Mouse (Mus musculus) thymus, adult 18-20 months (tissue): ENCODE data around the gene Lrrc20.
A peak's percentile ranks its signal among the peaks of the same experiment; 100 is the strongest.

Source experiments
- DNase-seq, 2 experiments: peaks; one replicate each; pipeline ENCODE4 v3.0.0; 2022; ENCODE audit warnings: mixed read lengths in 2 of 2

Gene Lrrc20

DNA sequence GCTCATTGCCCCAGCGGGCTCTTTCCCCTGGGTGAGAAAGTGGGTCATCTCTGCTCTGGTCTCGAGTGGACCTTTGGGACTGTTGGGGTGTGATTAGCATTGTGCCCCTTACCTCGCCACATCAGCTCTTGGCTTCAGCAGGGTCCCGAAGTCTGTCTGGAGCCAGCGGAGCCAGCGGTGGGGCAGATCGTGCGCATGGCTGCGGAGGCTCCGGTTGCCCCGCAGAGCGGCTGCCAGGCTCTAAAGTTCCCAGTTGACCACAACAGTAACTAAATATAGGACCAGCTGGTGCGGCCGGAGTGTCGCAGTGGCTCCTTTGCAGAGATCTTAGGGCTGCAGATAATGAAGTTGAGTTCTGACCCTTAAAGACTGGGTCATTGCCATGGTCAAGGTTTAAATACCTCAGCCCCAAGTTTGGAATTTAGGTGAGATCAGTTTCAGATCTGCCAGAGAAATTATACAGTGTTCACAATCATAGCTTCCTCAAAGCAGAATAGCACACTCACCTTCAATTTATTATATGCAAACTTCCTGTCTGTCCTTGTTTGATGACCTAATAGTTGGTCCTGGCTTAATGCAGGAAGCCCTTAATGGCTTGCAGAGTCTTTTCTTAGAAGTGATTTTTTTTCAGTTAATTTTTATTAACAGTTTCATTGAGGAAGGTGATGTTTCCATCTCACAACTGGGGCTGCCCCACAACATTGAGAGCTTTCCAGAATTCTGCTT is 1.0 kb downstream of the Lrrc20 start:
- DNase-seq, result no peak

DNA sequence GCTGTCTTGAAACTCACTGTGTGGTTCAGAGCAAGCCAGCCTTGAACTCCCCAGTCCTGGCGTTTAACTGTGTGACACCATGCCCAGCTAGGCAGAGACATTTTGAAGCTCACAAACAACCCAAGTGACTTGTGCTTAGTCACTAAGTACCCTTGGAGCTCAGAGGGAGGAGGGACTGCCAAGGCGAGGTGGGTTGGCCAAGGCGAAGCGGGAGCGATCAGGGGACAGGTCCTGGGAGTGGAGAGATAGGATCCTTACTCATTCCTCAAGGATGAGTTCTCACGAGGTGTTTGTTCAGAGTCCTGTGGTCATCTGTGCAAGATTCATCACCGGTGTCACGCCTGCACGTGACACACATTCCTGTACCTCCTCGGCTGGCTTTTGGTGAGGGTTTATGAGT is 3.9 kb downstream of the Lrrc20 start:
- no peak for DNase-seq

DNA sequence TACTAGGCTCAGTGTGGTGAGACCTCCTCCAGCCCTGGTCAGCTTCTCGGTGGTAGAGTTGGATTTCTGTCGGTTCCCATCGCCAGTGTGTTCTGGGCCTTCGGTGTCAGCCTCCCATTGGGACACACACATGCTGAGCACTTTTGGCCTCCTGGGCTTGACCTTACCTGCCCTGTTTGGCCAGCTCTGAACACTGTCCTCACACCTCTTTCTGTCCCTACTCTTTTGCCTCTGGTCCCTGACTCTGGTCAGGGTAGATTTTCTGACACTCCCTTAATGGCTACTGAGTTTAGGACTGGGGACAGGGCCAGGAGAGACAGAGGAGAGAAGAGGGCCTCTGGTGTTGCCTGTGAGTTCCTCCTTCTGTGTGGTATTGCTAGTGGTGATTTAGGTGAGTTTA is 4.3 kb downstream of the Lrrc20 start:
- no peak for DNase-seq

DNA sequence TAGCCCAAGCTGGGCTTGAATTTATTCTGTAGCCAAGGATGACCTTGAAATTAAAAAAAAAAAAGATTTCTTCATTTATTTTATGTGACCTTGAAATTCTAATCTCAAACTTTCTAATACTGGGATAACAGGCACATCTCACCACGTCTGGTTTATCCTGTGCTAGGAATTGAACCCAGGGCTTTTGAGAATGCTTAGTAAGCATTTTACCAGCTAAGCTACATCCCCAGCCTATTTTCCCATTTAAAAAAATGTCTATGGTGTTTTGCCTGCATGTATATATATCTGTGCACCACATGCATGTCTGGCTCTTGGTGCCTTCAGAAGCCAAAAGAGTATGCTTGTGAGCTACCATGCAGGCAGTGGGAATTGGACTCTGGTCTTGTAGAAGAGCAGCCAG is 4.9 kb downstream of the Lrrc20 start:
- no peak for DNase-seq

DNA sequence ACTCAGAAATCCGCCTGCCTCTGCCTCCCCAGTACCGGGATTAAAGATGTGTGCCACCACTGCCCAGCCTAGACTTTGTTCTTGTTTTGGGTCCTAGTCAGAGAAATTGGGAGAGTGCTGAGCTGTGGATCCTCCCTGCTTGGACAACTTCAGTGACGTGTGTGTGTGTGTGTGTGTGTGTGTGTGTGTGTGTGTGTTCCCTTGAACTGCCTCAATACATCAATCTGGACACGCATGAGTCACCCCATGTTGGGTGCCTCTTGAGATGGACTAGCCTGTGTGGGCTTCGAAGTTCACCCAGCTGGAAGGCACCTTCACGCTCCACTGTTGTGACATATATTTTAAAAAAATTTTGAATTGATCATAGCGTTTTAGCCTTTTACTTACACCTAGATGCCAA is 7.2 kb downstream of the Lrrc20 start:
- no peak for DNase-seq

DNA sequence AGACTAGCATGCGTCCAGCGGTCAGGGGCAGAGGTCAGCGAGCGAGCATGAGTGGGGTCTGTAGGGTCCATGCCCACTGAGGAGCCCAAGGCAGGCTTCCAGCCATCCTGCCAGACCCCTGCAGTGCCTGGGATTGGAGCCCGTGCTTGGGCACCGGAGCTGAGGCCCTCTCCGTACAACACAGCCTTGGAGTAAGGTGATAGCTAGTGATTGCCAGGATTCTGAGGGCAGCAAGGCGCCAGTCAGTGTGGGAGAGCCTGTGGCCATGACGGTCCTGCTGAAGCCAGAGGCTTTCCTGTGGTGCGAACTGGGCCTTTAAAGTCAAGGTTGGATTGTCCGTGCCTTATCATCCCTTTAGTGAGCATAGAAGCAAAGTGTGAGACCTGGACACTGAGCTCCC is 9.2 kb downstream of the Lrrc20 start:
- DNase-seq, result no peak

DNA sequence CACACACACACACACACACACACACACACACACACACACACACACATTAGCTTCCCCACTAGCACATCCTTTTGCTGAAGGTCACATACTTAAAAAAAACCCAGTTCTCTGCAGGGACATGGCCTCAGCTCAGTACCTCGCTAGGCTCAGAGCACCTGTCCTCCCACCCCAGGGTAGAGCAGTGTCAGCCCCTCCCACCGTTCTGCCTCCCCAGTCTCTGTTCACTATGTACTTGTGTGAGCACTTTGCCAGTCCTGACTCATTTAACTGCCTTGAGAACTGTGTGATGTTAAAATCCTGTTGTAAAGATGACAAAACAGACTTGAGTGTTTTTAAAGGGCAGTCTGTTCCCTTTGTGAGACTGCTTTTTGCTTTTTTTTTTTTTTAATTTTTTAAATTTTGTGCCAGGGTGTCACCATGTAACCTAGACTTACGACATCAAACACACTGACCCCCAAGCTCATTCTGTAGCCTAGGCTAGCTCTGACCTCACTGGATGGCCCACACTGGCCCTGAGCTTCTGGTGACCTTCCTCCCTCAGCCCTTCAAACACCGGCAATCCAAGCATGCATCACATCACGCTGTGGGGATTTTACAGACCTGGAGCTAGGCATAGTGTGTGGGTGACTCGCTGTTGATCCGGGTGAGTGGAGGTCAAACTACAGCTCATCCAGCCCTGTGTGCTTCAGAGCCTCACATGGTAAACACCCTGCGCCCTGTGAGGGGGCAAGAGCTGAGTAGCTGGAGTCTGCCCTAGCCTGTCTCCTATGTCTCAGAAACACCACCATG is 11.1 kb downstream of the Lrrc20 start:
- no peak for DNase-seq

DNA sequence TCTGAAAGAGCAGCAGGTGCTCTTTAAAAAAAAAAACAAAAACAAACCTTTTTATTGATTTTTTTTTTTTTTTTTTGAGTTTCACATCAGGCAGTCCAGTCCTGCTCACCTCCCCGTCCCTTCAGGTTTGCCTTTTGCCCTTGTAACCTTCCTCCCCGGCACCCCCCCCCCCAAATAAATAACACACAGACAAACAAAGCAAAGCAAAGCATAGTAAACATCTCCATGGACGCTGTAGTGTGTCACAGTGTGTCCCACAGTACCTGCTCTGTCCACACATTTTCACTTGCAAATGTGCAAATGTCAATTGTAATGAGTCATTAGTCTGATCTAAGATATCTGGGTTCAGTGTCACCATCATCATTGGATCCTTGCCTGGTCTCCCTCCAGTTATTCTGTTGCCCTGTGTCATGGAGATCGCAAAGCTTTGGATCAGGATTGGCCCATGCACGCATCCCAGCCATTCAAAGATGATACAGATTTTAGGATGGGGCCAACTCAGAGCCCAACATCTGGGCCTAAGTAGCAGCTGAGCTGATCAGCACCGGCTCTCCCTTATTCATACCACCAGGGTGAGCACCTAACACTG is 13.0 kb downstream of the Lrrc20 start:
- DNase-seq, result no peak

DNA sequence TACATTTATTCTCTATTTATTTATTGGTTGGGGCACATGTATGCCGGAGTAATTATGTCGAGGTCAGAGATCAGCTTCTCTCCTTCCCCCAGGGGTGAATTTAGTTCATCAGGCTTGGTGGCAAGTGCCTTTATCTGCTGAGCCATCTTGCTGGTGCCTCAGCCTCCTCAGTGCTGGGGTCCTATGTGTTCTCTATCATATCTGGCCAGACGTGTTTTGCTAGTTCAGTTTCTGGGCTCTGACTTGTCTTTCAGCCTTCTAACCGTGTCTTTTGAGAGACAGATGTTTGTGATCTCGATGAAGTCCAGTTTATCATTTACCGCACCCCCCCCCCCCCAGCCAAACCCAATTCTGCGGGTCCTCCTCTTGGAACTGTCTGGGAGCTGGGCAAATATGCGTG is 16.0 kb downstream of the Lrrc20 start:
- no peak for DNase-seq

DNA sequence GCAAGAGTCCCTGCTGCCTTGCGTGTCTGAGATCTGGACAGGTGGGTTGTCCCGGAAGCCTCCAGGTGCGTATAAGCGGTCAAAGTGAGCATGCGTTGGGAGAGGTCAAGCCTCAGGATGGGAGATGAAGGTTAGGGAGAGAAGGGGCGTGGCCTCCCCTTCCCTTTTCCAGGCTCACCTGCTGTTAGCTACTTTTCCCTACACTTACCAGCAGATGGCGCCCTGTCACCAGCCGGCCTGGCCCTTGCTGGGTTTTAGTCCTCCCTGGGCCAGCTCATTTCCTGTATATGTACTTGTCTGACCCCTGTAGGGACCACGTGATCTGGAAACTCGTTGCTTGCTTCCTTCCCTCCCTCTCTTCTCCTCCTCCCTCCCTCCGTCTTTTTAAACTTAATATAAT is 16.4 kb downstream of the Lrrc20 start:
- peak; percentile 41 to 63 for DNase-seq

DNA sequence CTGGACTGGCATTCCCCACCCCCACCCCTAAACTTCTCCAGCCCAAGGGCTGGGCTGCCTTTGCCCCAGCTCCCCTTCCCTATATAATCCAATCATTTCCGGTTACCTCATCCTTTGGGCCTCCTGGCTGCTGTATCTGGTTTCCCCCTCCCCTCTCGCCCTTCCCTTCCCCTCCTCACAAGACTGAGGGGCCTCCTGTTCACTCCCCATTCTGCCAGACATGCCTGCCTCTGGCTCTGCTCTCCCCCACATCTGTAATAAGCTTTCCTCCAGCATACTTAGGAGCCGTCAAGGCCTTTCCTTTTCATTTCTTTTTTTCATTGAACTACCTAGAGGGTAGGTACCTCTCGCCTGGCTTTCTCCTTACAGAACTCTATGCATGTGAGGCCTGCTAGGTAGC is 19.9 kb downstream of the Lrrc20 start:
- no peak for DNase-seq

DNA sequence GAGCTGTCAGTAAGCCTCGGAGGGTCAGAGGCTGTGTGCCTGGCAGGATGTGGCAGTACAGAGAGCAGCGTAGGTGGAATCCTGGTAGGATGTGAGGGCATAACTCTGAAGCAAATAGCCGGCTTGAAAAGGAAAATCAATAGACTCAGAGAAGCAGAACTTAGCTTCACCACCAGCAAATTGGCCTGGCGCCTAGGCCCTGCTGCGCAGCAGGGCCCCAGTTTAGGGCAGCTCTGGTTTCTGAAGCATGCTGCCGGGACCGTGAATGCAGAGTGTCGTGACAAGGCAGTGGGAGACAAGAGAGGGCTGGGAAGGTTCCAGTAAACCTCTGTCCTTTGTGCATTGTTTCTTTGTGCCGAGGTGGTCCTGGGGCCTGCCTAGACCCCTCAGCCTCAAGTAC is 20.6 kb downstream of the Lrrc20 start:
- no peak for DNase-seq

DNA sequence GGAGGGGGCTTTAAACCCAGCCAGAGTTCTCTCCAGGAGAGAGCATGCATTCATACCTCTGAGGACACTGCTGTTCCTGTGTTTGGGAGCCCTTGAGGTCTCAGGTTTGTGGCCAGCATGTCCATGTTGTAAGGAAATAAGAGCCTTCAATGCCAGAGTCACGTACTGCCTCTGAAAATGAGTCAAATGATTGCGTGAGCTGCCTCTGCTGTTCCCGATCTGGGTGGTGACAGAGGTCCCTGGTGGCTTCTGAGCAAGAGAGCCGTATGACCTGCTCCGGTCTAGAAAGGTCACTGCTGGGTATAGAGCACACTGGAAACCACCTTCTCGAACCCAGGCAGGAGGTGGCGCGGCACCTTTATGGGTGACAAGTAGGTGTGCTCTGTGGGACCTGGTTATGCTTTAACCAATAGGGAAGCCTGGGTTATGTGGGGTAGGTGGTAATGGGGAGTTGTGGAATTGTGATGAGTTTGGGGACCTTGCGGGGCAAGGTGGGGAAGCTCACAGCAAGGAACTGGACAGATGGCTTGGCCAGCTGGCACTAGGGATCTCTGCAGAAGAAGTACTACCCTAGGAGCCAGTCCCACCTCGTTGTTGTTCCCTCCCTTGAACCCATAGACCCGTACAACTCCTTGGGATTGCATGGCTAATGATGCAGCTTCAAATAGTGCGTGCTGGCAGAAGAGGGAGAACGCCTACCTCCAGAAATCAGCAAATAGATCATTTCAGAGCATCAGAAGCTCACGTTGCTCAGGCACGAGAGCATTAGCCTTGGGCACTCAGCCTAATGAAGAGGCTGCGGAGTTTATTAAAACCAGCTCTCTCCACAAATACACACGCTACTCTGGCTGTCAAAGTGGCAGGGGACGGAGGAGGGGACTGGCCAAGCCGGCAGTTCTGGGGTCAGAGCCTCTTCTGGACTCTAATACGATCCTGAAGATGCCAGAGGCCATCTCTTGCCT is 24.2 kb downstream of the Lrrc20 start:
- no peak for DNase-seq

DNA sequence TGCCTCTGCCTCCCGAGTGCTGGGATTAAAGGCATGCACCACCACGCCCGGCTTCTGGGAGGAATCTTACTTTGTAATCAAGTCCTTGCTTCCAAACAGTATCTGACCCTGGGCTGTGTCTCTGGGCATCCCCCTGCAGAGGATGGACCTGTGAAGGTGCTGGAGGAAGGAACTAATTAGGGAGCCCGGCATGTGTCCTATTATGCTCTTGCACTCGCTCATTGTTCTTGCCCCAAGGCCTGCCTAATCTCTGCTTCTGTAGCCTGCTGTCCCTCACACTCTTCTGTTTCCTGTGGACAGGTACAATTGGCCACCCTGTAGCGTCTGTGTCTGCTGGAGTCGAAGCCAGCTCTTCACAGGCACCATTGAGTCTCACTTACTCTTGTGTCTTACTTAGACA is 25.2 kb downstream of the Lrrc20 start:
- no peak for DNase-seq

DNA sequence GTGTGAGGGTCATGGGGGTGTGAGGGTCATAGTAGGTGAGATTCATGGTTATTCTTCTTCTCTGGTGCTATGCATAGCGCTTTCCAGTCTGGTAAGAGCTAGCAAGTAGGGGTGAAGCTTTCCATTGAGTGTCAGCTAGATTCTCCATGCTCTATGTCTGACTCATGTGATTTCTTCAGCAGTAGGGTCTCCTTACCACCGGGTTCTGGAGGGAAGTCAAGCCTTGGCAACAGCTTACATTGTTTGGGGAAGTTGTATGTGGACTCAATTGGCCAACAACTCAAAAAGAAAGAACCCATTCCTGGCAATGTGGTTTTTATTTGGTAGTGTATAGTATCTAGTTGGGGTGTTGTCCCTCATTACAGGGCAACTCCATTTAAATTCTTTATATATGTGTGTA is 28.5 kb downstream of the Lrrc20 start:
- DNase-seq, result no peak

DNA sequence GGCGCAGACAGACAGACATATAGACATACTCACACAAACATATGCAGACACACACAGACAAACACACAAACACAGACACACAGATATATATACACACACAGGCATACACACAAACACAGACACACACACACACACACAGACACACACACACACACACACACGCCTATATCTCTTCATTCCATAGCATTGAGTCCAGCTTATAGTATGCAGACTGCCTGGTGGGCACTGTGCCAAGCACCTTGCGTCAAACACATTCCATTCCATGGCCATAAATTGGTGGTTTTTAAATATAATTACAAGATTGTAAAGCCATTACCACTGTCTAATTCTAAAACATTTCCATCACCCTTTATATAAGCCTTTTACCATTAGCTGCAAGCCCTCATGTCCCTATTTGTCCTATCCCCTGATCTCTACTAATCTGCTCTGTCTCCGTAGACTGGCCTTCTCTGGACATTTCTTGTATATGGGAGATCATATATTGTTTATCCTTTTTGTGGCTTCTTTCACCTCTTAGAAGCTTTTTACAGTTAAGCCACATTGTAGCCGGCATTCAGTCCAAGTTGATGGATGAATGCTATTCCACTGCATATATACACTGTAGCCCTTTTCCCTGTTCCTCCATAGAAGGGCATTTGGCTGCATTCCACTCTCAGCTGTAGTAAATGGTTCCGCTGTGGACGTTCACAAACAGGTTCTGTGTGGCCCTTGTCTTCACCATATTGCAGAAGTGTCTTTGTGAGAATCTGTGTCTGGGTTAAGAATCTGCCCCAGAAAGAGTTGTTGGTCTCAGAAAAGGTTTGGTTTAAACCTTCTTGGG is 31.0 kb downstream of the Lrrc20 start:
- no peak for DNase-seq

DNA sequence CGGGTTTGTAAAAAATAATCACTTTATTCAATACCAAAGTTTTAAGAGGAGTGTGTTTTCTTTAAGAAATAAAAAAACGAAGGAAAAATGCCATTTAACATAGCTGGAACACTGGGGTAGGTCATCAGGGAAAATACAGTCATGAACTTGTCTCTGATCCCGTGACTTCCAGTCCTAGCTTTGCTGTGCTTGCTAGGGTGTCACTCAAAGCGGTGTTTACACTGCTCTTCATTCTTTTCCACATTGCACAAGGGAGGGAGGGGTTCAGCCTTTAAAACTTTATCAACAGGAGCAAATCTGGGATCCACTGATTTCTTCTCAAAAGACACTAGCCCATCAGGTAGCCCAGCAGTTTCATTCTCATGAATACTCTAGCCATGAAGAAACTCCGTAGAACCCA is 34.3 kb downstream of the Lrrc20 start:
- DNase-seq, result no peak

DNA sequence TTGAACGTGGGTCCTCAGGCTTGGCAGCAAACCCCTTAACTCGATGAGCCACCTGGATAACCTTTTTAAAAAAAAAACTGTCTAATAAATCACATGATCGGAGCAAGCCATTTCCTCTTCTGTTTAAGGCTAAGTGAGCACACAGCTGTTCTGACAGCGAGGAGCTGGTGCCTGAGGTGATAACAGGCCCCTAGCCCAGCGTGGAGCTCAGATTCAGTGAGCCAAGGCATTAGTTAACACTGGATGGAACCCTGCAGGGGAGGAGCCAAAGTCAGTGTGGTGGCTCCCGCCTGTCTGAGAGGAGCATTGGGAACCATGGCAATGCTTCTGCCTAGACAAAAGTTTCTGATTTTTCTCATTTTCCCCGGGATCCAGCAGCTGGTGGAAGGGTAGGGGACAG is 35.2 kb downstream of the Lrrc20 start:
- no peak for DNase-seq

DNA sequence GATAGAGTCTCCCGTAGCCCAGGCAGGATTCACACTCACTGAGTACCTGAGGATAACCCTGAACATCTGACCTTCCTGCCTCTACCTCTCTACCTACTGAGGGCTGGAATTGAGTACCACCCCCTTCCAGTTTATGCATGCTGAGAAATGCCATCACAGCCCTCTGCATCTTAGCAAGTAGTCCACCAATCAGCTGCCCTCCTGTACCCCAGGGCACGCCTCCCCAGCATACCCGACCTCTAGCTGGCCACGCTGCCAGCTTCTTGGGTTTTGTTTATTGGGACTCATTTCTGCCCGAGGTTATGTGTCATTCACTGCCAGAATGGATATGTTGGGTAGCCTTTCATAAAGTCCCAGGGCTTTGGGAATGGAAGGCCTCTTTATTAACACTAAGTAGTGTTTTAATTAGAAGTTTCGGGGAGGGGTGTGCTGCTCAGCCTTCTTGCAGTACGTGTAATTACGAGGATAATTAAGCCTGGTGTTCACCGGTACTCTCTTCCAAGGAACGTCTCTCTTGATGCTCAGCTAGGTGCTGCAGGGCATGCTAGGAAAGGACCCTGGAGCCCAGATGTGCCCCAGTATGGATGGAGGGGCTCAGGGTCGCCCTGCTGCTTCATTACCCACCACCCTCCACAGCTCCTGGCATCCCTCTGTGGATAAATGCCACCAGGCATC is 36.8 kb downstream of the Lrrc20 start:
- no peak for DNase-seq

DNA sequence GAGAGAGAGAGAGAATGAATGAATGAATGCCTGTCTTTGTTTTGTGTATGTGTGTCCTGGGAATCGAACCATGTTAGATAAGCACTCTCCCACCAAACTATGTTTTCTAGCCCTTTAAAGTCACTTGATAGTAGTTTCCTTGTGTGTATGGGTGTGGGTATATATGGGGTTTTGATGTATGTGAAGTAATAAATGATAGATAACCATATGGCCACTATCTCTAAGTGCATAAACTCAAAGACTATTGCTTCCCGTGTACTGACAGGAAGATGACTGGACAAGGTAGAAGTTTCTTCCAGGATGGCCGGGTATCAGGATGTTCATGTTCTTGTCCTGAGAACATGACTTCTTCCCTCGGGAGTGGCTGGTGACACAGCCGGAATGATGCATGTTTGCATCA is 41.3 kb downstream of the Lrrc20 start:
- DNase-seq, result no peak

DNA sequence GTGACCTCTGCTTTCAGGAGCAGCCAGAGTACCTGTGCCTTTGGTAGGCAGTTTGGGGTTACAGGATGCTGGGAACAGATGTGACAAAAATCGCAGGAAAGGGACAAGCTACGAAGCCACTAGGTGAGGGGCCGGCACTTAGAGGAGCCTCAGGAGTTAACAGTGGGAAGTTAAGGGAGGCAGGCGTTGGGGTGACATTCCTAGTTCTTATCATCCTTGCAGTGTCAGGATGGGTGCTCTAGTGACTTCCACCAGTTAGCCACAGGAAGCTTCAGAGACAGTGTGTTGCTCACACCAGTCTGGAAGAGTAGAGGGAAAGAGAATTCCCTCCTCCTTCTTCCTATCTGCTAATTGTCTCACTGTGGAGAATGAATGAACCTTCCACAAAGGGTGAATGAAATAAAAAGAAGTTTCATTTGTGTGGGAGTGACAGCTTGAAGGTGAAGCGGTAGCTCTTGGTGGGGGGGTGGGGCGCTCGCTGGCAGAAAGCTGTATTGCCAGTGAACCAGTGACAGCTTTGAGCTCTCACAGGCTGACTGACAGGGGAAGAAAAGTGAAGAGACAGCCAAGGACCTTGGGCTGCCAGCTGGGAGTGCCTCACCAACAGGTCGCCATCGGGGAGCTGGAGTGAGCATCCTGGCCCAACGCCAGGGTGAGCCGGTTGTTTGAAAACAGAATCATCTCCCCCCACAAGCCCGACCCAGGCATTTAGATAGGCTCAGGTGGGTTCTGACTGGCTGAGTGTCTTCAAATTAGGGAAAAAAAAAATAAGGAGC is 41.9 kb downstream of the Lrrc20 start:
- no peak for DNase-seq
